Mouse (Mus musculus) embryonic facial prominence, embryonic 10.5 days (tissue): ENCODE results near the gene Dusp10. TPM values are rescaled to one million over a fixed set of nuclear protein-coding genes. Genes with fewer than 3 reads are reported as not detected.

Source experiments
- DNase-seq: peaks from one replicate; pipeline ENCODE4 v3.0.0-alpha.2; 2017; ENCODE audit warnings: low spot score
- H3K27ac ChIP-seq: fragments of 300-500 bp; sonication (generic); replicated peaks from 2 replicates; pipeline ENCODE4 v1.5.1; 2016; ENCODE audit warnings: mild to moderate bottlenecking
- H3K27me3 ChIP-seq: fragments of 300-500 bp; sonication (generic); replicated peaks from 2 replicates; pipeline ENCODE4 v1.6.1; 2016; ENCODE audit warnings: low read depth, mild to moderate bottlenecking; ENCODE audit not compliant: poor library complexity, severe bottlenecking
- H3K36me3 ChIP-seq: fragments of 300-500 bp; sonication (generic); replicated peaks from 2 replicates; pipeline ENCODE4 v1.6.1; 2016; ENCODE audit warnings: mild to moderate bottlenecking, moderate library complexity
- H3K4me1 ChIP-seq: fragments of 300-500 bp; sonication (generic); 2 replicates; pipeline ENCODE4 v1.6.1; 2016
- H3K4me3 ChIP-seq: fragments of 300-500 bp; sonication (generic); 2 replicates; pipeline ENCODE4 v1.5.1; 2016; ENCODE audit warnings: mild to moderate bottlenecking, moderate library complexity
- H3K9me3 ChIP-seq: fragments of 300-500 bp; sonication (generic); 2 replicates; pipeline ENCODE4 v1.6.1; 2016; ENCODE audit warnings: mild to moderate bottlenecking
- WGBS: fragments of 180-500 bp; shearing (Covaris S2); methylation state at CpG from one replicate; pipeline ENCODE4 v1.1.7; 2016; 5-methylcytosine and 5-hydroxymethylcytosine counted together
- polyA plus RNA-seq: library from polyadenylated mRNA; unstranded; fragments of >200 nt; fragmentation: Nextera tagmentation; extraction: Ambion mirVana; gene quantifications from 2 replicates; pipeline ENCODE4 v1.2.1, GENCODE M21; 2016

The Dusp10 gene
- polyA plus RNA-seq, 1 experiment from 2014 or later = 3.0 TPM

DNA sequence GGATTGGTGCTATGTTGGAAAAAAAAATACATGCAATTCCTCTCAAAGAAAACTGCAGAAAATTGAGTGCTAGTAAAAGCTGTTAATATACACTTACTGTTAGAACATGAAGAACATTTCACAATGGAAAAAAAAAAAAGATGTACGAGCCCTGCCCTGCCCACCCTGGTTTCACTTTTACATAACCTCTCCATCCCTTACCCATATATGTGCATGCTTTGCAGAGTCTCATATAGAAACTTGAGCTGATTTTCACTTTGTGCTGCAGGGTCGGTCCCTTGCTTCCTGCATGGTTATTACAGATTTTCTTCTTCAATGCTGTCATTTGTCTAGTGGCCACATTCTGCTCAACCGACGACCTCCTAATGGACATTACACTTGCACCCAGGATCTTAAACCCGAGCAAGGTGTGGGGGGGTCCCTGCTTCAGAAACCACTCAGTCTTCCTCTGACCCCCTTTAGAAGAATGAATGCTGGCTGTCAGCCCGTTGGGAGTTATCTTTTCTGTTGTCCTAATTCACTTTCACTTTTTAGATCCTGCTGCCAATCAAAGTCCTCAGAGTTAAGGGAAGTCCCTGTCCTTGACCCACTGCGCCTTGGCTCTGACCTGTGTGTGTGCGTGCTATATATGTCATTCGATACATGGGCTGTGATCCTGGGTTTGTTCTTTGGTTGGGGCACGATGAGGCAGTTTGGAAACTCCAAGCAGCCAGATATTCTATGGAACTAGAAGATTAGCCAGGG, 35.7 kb downstream of the Dusp10 start:
- Histone ChIP-seq H3K27ac (no peak overlapping the region), H3K36me3 (no peaks in the 10 kb centered on the region), H3K4me3 (no peak overlapping the region), H3K27me3 (no peaks in the 10 kb centered on the region), H3K4me1 (peaks cover 46% of the 10 kb centered on the region), H3K9me3 (no peaks in the 10 kb centered on the region)
- WGBS = 67% methylated on average over 10 of the region's 10 CpGs
- DNase-seq = no peak

DNA sequence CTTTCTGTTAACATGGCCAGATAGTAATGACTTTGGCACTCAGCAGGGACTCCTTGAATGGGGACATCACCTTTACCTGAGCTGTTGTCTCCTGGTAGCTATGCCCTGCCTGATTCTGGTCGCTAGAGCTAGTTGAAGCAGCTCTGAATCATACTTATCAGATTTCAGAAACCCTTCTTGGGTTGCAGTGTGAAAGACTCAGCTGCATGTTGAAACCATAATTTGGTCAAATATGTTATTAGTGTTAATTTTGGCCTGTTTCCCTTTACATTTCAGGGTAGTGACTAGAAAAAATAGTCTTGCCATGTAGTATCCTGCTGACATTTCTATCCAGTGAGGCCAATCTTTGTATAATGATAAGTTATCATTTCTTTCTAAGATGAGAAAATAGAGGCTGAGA, 38.2 kb downstream of the Dusp10 start:
- Histone ChIP-seq H3K27ac (no peak overlapping the region), H3K27me3 (no peaks in the 10 kb centered on the region), H3K36me3 (no peaks in the 10 kb centered on the region), H3K4me1 (peaks cover 30% of the 10 kb centered on the region), H3K9me3 (no peaks in the 10 kb centered on the region), H3K4me3 (no peak overlapping the region)
- WGBS = 59% methylated on average over 1 of the region's 1 CpGs
- DNase-seq = no peak

GRCm38 (mm10) chr1:184051824-184052223, 38.7 kb downstream of the Dusp10 start:
- no peak for DNase-seq
- Histone ChIP-seq H3K27me3 (no peaks in the 10 kb centered on the region), H3K9me3 (no peaks in the 10 kb centered on the region), H3K4me3 (no peak overlapping the region), H3K36me3 (no peaks in the 10 kb centered on the region), H3K4me1 (peaks cover 25% of the 10 kb centered on the region), H3K27ac (no peak overlapping the region)
- WGBS = 36% methylated on average over 6 of the region's 6 CpGs

DNA sequence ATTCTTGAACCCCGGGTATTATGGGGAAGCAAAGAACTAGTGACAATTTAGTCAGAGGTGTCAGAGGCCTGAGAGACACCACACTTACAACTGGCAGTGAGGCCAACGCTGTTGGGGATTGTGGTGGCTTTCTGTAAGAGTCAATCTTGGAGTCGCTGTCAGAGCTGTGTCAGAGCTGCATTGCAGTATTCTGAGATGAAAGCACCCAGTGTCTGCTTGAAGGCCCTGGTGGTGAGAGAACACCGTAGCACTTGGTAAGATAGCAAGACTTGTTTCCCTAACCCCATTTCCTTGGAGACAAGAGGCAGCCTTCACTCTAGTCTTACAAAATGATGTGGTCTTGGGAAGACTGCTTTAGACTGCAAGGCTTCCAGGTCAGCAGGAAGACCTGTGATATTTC, 39.2 kb downstream of the Dusp10 start:
- 74% methylated on average over 4 of the region's 4 CpGs for WGBS

GRCm38 (mm10) chr1:184053141-184053540, 40.0 kb downstream of the Dusp10 start:
- WGBS = 86% methylated on average over 4 of the region's 4 CpGs
- no peak for DNase-seq

More for the DNA sequence above, 39.2 kb downstream of the Dusp10 start:
- no peaks in the 10 kb centered on the region for H3K9me3 ChIP-seq
- no peak overlapping the region for H3K27ac ChIP-seq
- no peak overlapping the region for H3K4me3 ChIP-seq
- peaks cover 20% of the 10 kb centered on the region for H3K4me1 ChIP-seq
- DNase-seq = no peak
- H3K36me3 ChIP-seq = no peaks in the 10 kb centered on the region
- H3K27me3 ChIP-seq = no peaks in the 10 kb centered on the region

DNA sequence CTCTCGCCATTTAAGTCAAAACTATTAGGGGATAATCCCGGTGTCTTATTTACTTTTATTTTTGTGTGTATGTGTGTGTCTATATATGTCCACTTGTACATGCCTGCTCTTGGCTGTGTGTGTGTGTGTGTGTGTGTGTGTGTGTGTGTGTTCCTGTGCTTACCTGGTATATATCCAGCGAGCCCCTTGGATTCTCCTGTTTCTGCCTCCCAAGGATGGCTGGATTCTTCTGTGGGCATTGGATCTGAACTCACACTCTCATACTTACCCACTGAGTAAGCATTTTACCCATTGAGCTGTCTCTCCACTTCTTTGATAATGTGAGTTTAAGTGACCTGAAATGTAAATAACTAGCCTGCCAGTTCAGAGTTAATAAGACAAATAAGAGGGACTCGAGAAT, 40.6 kb downstream of the Dusp10 start:
- Histone ChIP-seq H3K27ac (no peak overlapping the region), H3K36me3 (no peaks in the 10 kb centered on the region), H3K27me3 (no peaks in the 10 kb centered on the region), H3K4me1 (peaks cover 17% of the 10 kb centered on the region), H3K9me3 (no peaks in the 10 kb centered on the region), H3K4me3 (no peak overlapping the region)
- 84% methylated on average over 4 of the region's 4 CpGs for WGBS
- DNase-seq = no peak

More at GRCm38 (mm10) chr1:184053141-184053540, 40.0 kb downstream of the Dusp10 start:
- H3K36me3 ChIP-seq = no peaks in the 10 kb centered on the region
- H3K27me3 ChIP-seq = no peaks in the 10 kb centered on the region
- H3K4me3 ChIP-seq = no peak overlapping the region
- H3K27ac ChIP-seq = no peak overlapping the region
- H3K9me3 ChIP-seq = no peaks in the 10 kb centered on the region
- H3K4me1 ChIP-seq = peaks cover 17% of the 10 kb centered on the region

DNA sequence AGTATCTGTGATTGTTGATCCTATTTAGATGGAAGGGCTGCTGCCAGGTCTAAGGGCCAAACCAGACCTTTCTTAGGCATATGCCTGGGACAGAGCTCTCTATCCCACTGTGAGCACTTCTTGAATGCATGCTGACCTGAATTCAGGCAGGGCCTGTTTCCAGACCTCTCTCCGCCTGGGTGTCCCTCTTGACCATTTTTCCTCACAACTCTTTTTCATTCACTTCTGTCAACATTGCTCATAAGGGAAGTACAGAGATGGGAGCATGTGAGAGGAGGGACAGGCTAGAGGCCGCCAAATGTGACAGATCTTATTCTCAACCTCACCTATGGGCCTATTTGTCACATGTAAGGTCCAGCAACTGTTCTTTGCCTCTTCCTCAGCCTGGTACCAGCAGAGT, 41.1 kb downstream of the Dusp10 start:
- no peaks in the 10 kb centered on the region for H3K9me3 ChIP-seq
- WGBS = 86% methylated on average over 2 of the region's 2 CpGs
- H3K27ac ChIP-seq = no peak overlapping the region
- no peaks in the 10 kb centered on the region for H3K27me3 ChIP-seq
- H3K36me3 ChIP-seq = no peaks in the 10 kb centered on the region
- H3K4me1 ChIP-seq = peaks cover 12% of the 10 kb centered on the region
- no peak for DNase-seq
- no peak overlapping the region for H3K4me3 ChIP-seq

DNA sequence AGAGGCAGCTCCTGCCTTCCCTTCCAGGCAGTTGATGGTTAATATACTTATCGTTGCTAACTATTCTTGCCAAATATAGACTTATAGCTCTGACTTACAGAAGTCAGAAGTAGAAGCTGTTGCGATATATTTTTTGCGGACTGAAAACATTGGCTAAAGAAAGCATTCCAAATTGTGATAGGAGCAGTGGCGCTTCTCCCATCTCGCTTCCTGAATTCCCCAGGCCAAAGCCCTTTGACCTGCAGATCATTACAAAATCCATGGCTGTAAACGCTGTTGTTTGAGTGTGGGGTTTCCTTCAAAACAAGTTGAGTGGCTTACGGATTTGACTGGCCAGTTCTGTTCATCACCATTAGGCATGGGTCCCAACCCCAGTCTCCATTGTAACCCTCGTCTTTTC, 45.1 kb downstream of the Dusp10 start:
- Histone ChIP-seq H3K9me3 (no peaks in the 10 kb centered on the region), H3K27ac (no peak overlapping the region), H3K4me1 (0 out of 2 replicates have a peak, but pooled peaks cover 2% of the 10 kb centered on the region), H3K4me3 (no peak overlapping the region), H3K36me3 (no peaks in the 10 kb centered on the region), H3K27me3 (no peaks in the 10 kb centered on the region)
- WGBS = 69% methylated on average over 8 of the region's 8 CpGs
- DNase-seq = no peak

- H3K36me3 ChIP-seq = no peaks in the 10 kb centered on the region
- WGBS = 87% methylated on average over 3 of the region's 3 CpGs
- H3K27me3 ChIP-seq = no peaks in the 10 kb centered on the region
- no peak for DNase-seq
- H3K4me3 ChIP-seq = no peak overlapping the region
- H3K9me3 ChIP-seq = no peaks in the 10 kb centered on the region
- 0 out of 2 replicates have a peak, but pooled peaks cover 2% of the 10 kb centered on the region for H3K4me1 ChIP-seq
- no peak overlapping the region for H3K27ac ChIP-seq
Observed at GRCm38 (mm10) chr1:184059814-184060213, 46.7 kb downstream of the Dusp10 start.

DNA sequence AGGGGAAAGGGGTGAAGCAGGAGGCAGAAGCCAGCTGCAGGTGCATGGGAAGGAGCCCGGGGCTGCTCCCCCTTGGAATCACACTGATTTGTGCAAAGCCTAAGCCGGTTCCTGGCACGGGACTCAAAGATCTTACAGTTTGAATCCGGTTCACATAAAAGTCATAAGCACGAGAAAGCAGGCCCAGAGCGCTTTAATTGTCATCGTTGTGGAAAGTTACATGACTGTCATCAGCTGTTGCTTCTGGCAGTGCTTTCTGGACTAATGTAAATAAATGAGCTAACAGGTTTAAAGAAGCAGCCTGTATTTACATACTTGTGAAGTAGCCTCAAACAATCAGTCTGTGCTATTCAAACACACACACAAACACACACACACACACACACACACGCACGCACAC, 47.3 kb downstream of the Dusp10 start:
- H3K4me3 ChIP-seq = no peak overlapping the region
- no peaks in the 10 kb centered on the region for H3K9me3 ChIP-seq
- no peak overlapping the region for H3K27ac ChIP-seq
- H3K27me3 ChIP-seq = no peaks in the 10 kb centered on the region
- no peaks in the 10 kb centered on the region for H3K36me3 ChIP-seq
- H3K4me1 ChIP-seq = 0 out of 2 replicates have a peak, but pooled peaks cover 2% of the 10 kb centered on the region
- no peak for DNase-seq
- 85% methylated on average over 9 of the region's 9 CpGs for WGBS

DNA sequence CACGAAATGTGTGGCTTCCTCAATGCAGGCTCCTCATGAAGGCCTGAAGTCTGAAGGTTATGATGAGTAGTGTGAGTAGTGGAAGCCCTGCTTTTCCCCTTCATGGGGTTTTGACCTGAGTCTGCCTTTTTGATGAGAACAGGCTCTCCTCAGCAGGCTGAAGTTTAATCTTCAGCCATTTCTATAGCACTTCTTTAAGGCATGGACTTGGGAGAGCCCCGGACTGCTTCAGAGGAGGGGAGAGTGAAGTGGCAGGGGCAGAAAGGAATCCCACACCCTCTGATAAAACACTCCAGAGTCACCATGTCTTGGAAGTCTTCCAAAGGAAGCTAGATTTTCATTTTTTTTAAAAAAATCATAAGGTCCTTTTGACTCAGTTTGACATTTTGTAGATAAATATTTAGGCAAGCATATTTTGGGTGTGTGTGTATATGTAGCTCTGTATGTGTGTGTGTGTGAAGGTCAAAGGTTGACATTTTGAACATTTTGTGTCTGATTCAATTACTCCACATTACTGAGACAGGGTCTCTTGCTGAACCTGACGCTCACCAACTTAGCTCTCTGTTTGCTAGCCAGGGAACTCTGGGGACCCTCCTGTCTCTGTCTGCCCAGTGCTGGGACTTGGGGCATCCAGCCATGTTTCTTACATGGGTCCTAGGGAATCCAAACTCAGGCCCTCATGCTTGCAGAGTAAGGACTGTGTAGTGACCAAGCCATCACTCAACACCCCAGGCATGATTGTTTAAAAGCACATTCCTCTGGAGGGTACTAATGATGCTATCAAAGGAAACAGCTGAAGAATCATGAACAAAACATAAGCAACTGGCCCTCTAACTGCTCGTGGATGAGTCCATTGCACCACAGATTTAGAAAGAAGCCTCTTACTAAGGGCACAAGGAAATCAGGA, 48.0 kb downstream of the Dusp10 start:
- peak; percentile 3 for DNase-seq
- Histone ChIP-seq H3K4me3 (no peak overlapping the region), H3K27me3 (no peaks in the 10 kb centered on the region), H3K4me1 (0 out of 2 replicates have a peak, but pooled peaks cover 4% of the 10 kb centered on the region), H3K27ac (no peak overlapping the region), H3K9me3 (no peaks in the 10 kb centered on the region), H3K36me3 (no peaks in the 10 kb centered on the region)
- WGBS = 70% methylated on average over 4 of the region's 4 CpGs

DNA sequence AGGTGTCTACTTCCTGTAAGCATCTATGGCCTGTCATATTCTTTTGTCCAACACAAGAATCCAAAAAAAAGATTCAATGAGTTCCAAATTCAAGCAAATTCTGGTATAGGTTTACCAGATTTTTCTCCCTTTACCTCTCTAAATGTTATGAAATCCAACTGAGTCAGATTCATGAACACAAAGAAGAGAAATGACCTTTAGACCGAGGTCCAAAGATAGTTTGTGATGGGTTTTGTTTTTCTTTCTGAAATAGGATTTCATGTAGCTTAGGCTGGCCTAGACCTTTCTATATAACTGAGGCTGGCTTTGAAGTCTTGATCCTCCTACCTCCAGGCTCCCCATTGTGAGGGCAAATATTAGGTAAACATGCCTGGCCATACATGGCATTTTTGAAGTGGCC, 48.8 kb downstream of the Dusp10 start:
- H3K36me3 ChIP-seq = no peaks in the 10 kb centered on the region
- no peak for DNase-seq
- no peak overlapping the region for H3K4me3 ChIP-seq
- no peak overlapping the region for H3K27ac ChIP-seq
- WGBS = 85% methylated on average over 1 of the region's 1 CpGs
- H3K9me3 ChIP-seq = no peaks in the 10 kb centered on the region
- 0 out of 2 replicates have a peak, but pooled peaks cover 4% of the 10 kb centered on the region for H3K4me1 ChIP-seq
- H3K27me3 ChIP-seq = no peaks in the 10 kb centered on the region
